8 mouse cellular contexts compared by ENCODE assay signal in genomic region chr6:119237427-119237989, GRCm38 (mm10). TPM values are rescaled to one million over a fixed set of nuclear protein-coding genes. Genes with fewer than 3 reads are reported as not detected.
A peak's percentile ranks its signal among the peaks of the same experiment; 100 is the strongest.
DNase-seq lines count a peak whose midpoint lies in the region; ATAC-seq and TF ChIP-seq lines count a peak whose summit lies in the region.

No protein-coding gene starts in this region.

- H3K36me3 ChIP-seq in hindbrain, embryonic 13.5 days: no peaks in the 10 kb centered on the region
- no peaks in the 10 kb centered on the region for H3K36me3 ChIP-seq in hindbrain, embryonic 10.5 days
- H3K36me3 ChIP-seq in midbrain, postnatal 0 days (ENCODE audit: insufficient read depth, low read length): no peaks in the 10 kb centered on the region

- in situ Hi-C loops in Patski (cut with MboI; ENCODE audit: low pct_unique_long_range_greater_than_20kb): no loop called here

- H3K4me3 ChIP-seq in hindbrain, embryonic 13.5 days: no peak overlapping the region
- H3K4me3 ChIP-seq in hindbrain, embryonic 10.5 days: no peak overlapping the region
- no peak overlapping the region for H3K4me3 ChIP-seq in midbrain, postnatal 0 days (ENCODE audit: low read depth, low read length)

- peaks cover 35% of the 10 kb centered on the region for H3K4me1 ChIP-seq in hindbrain, embryonic 13.5 days (replicated peaks)
- H3K4me1 ChIP-seq in hindbrain, embryonic 10.5 days (replicated peaks): peaks cover 44% of the 10 kb centered on the region
- H3K4me1 ChIP-seq in midbrain, postnatal 0 days (ENCODE audit: insufficient read depth, low read length): 0 out of 2 replicates have a peak, but pooled peaks cover 4% of the 10 kb centered on the region

- peak; percentile 92 for ATAC-seq in hindbrain, embryonic 13.5 days (ENCODE audit: low FRiP score)
- peak; percentile 31 for ATAC-seq in Patski
- peak; percentile 87 for ATAC-seq in midbrain, postnatal 0 days (ENCODE audit: low FRiP score)
- ATAC-seq in activated CD4-positive, CD25-positive, alpha-beta regulatory T cell, adult 4 months: no peak
- ATAC-seq in megakaryocyte-erythroid progenitor cell, adult 5-6 weeks (replicated peaks; ENCODE audit: low FRiP score, low TSS enrichment, poor library complexity, severe bottlenecking): no peak

- POLR2A ChIA-PET in Patski (lab: Charles Lee): no interaction called here

- no peak overlapping the region for H3K9ac ChIP-seq in hindbrain, embryonic 13.5 days
- H3K9ac ChIP-seq in midbrain, postnatal 0 days (replicated peaks; ENCODE audit: low read length, poor library complexity, severe bottlenecking): 0 out of 2 replicates have a peak overlapping the region, but pooled peaks have one; percentile 13

- TF ChIP-seq CTCF in Patski (IDR thresholded peaks at IDR 0.05): no peak
- peak; percentile 23 for TF ChIP-seq CTCF in midbrain, postnatal 0 days (IDR thresholded peaks at IDR 0.05)

- H3K27ac ChIP-seq in hindbrain, embryonic 13.5 days: peak overlapping the region; percentile 81
- no peak overlapping the region for H3K27ac ChIP-seq in hindbrain, embryonic 10.5 days
- peak overlapping the region; percentile 57; the same call in 1 of the 2 replicates for H3K27ac ChIP-seq in midbrain, postnatal 0 days (ENCODE audit: low read depth, low read length)

- no peak overlapping the region for H3K4me2 ChIP-seq in hindbrain, embryonic 13.5 days
- no peak overlapping the region for H3K4me2 ChIP-seq in midbrain, postnatal 0 days (ENCODE audit: low read depth, low read length, poor library complexity, severe bottlenecking)

- H3K27me3 ChIP-seq in hindbrain, embryonic 13.5 days: no peaks in the 10 kb centered on the region
- no peaks in the 10 kb centered on the region for H3K27me3 ChIP-seq in hindbrain, embryonic 10.5 days (ENCODE audit: insufficient read depth, poor library complexity, severe bottlenecking)
- H3K27me3 ChIP-seq in Patski: no peaks in the 10 kb centered on the region
- H3K27me3 ChIP-seq in midbrain, postnatal 0 days (ENCODE audit: insufficient read depth, low read length): no peaks in the 10 kb centered on the region

- WGBS in hindbrain, embryonic 13.5 days: 42% methylated on average over 8 of the region's 8 CpGs
- 68% methylated on average over 8 of the region's 8 CpGs for WGBS in hindbrain, embryonic 10.5 days
- 43% methylated on average over 8 of the region's 8 CpGs for WGBS in midbrain, postnatal 0 days

- CTCF ChIA-PET in Patski (lab: Charles Lee): no interaction called here

- no peak for DNase-seq in hindbrain, embryonic 10.5 days (ENCODE audit: low spot score)
- DNase-seq in Patski (ENCODE audit: low read depth, low spot score): no peak
- peak; percentile 95 to 98 for DNase-seq in cerebellum, postnatal 10 days
- peak; percentile 53 for DNase-seq in layer of hippocampus, adult 9-10 months (ENCODE audit: low spot score)
- DNase-seq in midbrain, postnatal 0 days (ENCODE audit: low spot score): peak; percentile 91

- no peaks in the 10 kb centered on the region for H3K9me3 ChIP-seq in hindbrain, embryonic 13.5 days
- no peaks in the 10 kb centered on the region for H3K9me3 ChIP-seq in hindbrain, embryonic 10.5 days
- no peaks in the 10 kb centered on the region for H3K9me3 ChIP-seq in midbrain, postnatal 0 days (ENCODE audit: low read length)

RNA-seq across cellular contexts. Expression of gene Cacna2d4, which starts 1.2 kb away (rescaled TPM):
- polyA plus RNA-seq in hindbrain, embryonic 13.5 days (2015; fragmentation: Nextera tagmentation; extraction: Ambion mirVana): 0.60 and 0.61 TPM in 2 replicates
- polyA plus RNA-seq in hindbrain, embryonic 10.5 days (2016; fragmentation: Nextera tagmentation; extraction: Ambion mirVana): 0.02 and 0.09 TPM in 2 replicates
- polyA plus RNA-seq in Patski (2021): 0.05 TPM
- total RNA-seq in midbrain, postnatal 0 days (2014; rRNA removed): 0.77 and 5.1 TPM in 2 replicates
- polyA plus RNA-seq in midbrain, postnatal 0 days (2015; fragmentation: Nextera tagmentation; extraction: Ambion mirVana): 0.74 and 0.90 TPM in 2 replicates
- 1 to 10 TPM; 6.8 to 7.1 TPM for polyA plus RNA-seq in activated CD4-positive, CD25-positive, alpha-beta regulatory T cell, adult 4 months (2017; shearing (Covaris generic))
- total RNA-seq in megakaryocyte-erythroid progenitor cell, adult 5-6 weeks (2014; fragmentation: Nextera tagmentation): 5.5 TPM in 1 of 2 replicates, not detected in the other
- 0.34 TPM in 1 of 2 replicates, not detected in the other for total RNA-seq in megakaryocyte-erythroid progenitor cell, adult 5-6 weeks (2017)

RNA-seq across cellular contexts. Expression of gene Cacna1c, which starts 41.3 kb away (rescaled TPM):
- 5.9 and 6.9 TPM in 2 replicates for polyA plus RNA-seq in hindbrain, embryonic 13.5 days (2015; fragmentation: Nextera tagmentation; extraction: Ambion mirVana)
- 2.7 and 2.8 TPM in 2 replicates for polyA plus RNA-seq in hindbrain, embryonic 10.5 days (2016; fragmentation: Nextera tagmentation; extraction: Ambion mirVana)
- polyA plus RNA-seq in Patski (2021): 2.1 TPM
- total RNA-seq in midbrain, postnatal 0 days (2014; rRNA removed): 33.9 and 44.3 TPM in 2 replicates
- polyA plus RNA-seq in midbrain, postnatal 0 days (2015; fragmentation: Nextera tagmentation; extraction: Ambion mirVana): 3.2 and 4.9 TPM in 2 replicates
- polyA plus RNA-seq in activated CD4-positive, CD25-positive, alpha-beta regulatory T cell, adult 4 months (2017; shearing (Covaris generic)): 1 to 10 TPM; 1.1 TPM
- total RNA-seq in megakaryocyte-erythroid progenitor cell, adult 5-6 weeks (2014; fragmentation: Nextera tagmentation): 1.9 TPM in 1 of 2 replicates, not detected in the other
- 0.15 and 0.33 TPM in 2 replicates for total RNA-seq in megakaryocyte-erythroid progenitor cell, adult 5-6 weeks (2017)

Comparison
In these comparisons a context has a peak if more than half of its experiments do, and no peak if none do; other contexts are left out.
1. ATAC-seq: peak in hindbrain, embryonic 13.5 days (single experiment), Patski (single experiment) and midbrain, postnatal 0 days (single experiment); none in activated CD4-positive, CD25-positive, alpha-beta regulatory T cell, adult 4 months (single experiment) and megakaryocyte-erythroid progenitor cell, adult 5-6 weeks (single experiment).
2. DNase-seq: peak in cerebellum, postnatal 10 days (2 of 2), layer of hippocampus, adult 9-10 months (single experiment) and midbrain, postnatal 0 days (single experiment); none in hindbrain, embryonic 10.5 days (single experiment) and Patski (single experiment).